Mouse (Mus musculus) C2C12 (cell line): Measurements from ENCODE around the gene Ndufs6. TPM values are rescaled to one million over a fixed set of nuclear protein-coding genes. Genes with fewer than 3 reads are reported as not detected.

Experiments
- H3K27me3 ChIP-seq: one replicate; pipeline ENCODE4 v1.6.1; 2011; ENCODE audit not compliant: control insufficient read depth, insufficient read depth, insufficient read length
- H3K36me3 ChIP-seq: one replicate; pipeline ENCODE4 v1.6.1; 2011; ENCODE audit not compliant: control insufficient read depth, insufficient read depth
- H3K4me3 ChIP-seq: one replicate; pipeline ENCODE4 v1.5.1; 2011; ENCODE audit warnings: mild to moderate bottlenecking, control low read depth; ENCODE audit not compliant: poor library complexity, insufficient read depth, severe bottlenecking
- H3K79me2 ChIP-seq: one replicate; pipeline ENCODE4 v1.6.1; 2011; ENCODE audit not compliant: control insufficient read depth, insufficient read depth
- H3K79me3 ChIP-seq: one replicate; pipeline ENCODE4 v1.6.1; 2011; ENCODE audit warnings: low read depth, control low read depth
- H3ac ChIP-seq: one replicate; pipeline ENCODE3; 2011; ENCODE audit warnings: low read depth; ENCODE audit not compliant: control insufficient read depth, insufficient read length
- CEBPB ChIP-seq: IDR thresholded peaks from one replicate; pipeline ENCODE4 v1.6.1; 2011; ENCODE audit warnings: low read depth, mild to moderate bottlenecking, control low read depth, moderate library complexity
- CTCF ChIP-seq: IDR thresholded peaks from one replicate; pipeline ENCODE4 v1.5.1; 2011; ENCODE audit not compliant: control insufficient read depth, insufficient read depth, insufficient read length
- FOSL1 ChIP-seq: IDR thresholded peaks from one replicate; pipeline ENCODE4 v1.8.0; 2011; ENCODE audit warnings: mild to moderate bottlenecking, low read length; ENCODE audit not compliant: poor library complexity, insufficient read depth, severe bottlenecking
- MAX ChIP-seq: IDR thresholded peaks from one replicate; pipeline ENCODE4 v1.6.1; 2011; ENCODE audit warnings: mild to moderate bottlenecking, control low read depth
- MYOD1 ChIP-seq: IDR thresholded peaks from one replicate; pipeline ENCODE4 v1.6.1; 2011; ENCODE audit warnings: low read depth; ENCODE audit not compliant: control insufficient read depth, insufficient read length
- MYOG ChIP-seq: IDR thresholded peaks from one replicate; pipeline ENCODE4 v1.6.1; 2011; ENCODE audit not compliant: control insufficient read depth, insufficient read length; ENCODE audit errors: extremely low read depth
- USF1 ChIP-seq: IDR thresholded peaks from one replicate; pipeline ENCODE4 v1.6.1; 2011; ENCODE audit warnings: low read depth, mild to moderate bottlenecking, control low read depth, moderate library complexity
- polyA plus RNA-seq: library from polyadenylated mRNA; unstranded; fragments of >200 nt; fragmentation: generic; extraction: Trizol; gene quantifications from one replicate; pipeline ENCODE4 v1.2.1, GENCODE M21; 2012; ENCODE audit warnings: missing spikeins

Ndufs6 gene
- polyA plus RNA-seq, 1 experiment: 288 TPM

DNA sequence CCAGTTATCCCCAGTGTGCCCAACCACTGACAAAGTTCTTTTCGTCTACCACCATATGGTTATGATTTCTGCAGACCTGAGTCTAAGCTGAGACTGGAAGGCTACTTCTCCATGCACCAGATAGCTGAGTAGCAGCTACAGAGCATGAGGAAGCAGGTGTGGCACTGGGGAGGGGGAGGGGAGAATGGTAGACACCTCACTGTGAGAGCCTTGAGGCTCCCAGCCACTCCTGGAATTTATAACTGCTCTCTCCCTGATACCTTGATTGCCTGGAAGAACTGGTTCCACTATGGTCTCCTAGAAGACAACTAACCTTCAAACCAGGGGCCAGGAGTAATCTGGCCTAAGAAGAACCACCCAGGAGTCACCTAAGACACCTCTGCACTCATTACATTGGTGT lies 49.1 kb downstream of the Ndufs6 start:
- no peak overlapping the region for H3K4me3 ChIP-seq
- no peak for TF ChIP-seq CEBPB
- TF ChIP-seq USF1: no peak
- no peak for TF ChIP-seq MYOD1
- TF ChIP-seq MAX: no peak
- TF ChIP-seq CTCF: no peak
- TF ChIP-seq MYOG: no peak
- TF ChIP-seq FOSL1: no peak

DNA sequence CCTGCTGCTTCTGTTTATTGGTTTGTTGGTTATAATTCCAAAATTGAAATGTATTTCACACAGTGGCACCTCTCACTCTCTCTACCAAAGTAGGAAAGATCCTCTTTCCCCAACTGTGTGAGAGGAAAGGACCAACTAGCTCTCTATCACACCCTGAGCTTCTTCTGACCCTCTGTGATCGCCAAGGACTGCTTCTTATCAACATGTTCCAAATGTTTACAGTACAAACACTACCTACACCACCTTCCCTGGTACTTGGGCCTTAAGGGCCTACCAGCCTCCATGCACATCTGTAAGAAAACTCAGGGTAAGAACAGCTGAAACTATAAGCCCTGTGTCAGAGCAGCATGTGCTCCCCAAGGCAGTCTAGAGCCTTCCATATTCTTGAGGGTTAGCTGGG lies 50.5 kb downstream of the Ndufs6 start:
- Histone ChIP-seq H3K79me3 (no peaks in the 10 kb centered on the region), H3K27me3 (peaks cover 5% of the 10 kb centered on the region), H3K79me2 (no peaks in the 10 kb centered on the region), H3K36me3 (no peaks in the 10 kb centered on the region), H3ac (no peak overlapping the region), H3K4me3 (no peak overlapping the region)
- TF ChIP-seq CEBPB: no peak
- TF ChIP-seq MYOG: no peak
- no peak for TF ChIP-seq CTCF
- TF ChIP-seq MYOD1: no peak
- TF ChIP-seq USF1: no peak

More for the DNA sequence above, 49.1 kb downstream of the Ndufs6 start:
- no peaks in the 10 kb centered on the region for H3K79me3 ChIP-seq
- H3K36me3 ChIP-seq: no peaks in the 10 kb centered on the region
- H3K27me3 ChIP-seq: no peaks in the 10 kb centered on the region
- no peaks in the 10 kb centered on the region for H3K79me2 ChIP-seq
- no peak overlapping the region for H3ac ChIP-seq

DNA sequence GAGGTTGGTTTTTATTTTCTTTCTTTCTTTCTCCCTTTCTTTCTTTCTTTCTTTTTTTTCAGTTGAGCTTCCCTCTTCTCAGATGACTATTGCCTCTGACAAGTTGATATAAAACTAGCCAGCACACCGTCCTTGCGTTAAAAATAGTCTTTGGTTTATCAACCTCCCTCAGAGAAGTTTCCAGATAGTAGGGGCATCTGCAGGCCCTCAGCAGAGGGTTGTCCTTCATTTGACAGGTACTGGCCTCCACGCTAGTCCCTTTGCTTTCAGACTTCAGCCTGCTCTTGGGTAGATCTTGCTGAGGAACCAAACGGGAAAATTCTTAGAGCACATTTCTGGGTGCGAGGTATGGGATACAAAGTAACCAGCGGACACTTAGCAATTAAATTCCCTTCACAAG lies 51.0 kb downstream of the Ndufs6 start:
- H3ac ChIP-seq: no peak overlapping the region
- no peaks in the 10 kb centered on the region for H3K36me3 ChIP-seq
- H3K27me3 ChIP-seq: peaks cover 9% of the 10 kb centered on the region
- no peak for TF ChIP-seq MYOD1
- TF ChIP-seq MAX: no peak
- no peak for TF ChIP-seq CTCF
- no peak for TF ChIP-seq USF1
- TF ChIP-seq MYOG: no peak
- no peak for TF ChIP-seq CEBPB
- TF ChIP-seq FOSL1: no peak
- H3K79me3 ChIP-seq: no peaks in the 10 kb centered on the region
- H3K79me2 ChIP-seq: no peaks in the 10 kb centered on the region
- H3K4me3 ChIP-seq: no peak overlapping the region

DNA sequence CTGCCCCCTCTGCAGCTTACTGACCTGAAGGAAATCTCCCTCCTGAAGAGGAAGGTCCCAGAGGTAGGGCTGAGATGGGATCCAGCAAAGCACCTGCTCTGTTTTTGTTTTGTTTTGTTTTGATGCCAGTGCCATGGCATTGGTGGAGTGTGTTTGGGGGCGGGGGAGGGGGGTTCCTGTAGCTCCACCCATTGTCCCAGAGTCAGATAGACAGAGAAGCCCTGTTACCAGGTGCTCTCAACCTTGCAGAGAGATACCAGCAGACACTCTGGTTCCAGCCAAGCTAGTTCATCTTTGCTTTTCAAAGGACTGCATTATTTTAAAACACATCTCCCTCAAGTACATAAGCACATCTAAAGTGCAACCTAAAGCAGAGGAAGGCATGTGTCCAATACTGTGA lies 54.8 kb downstream of the Ndufs6 start:
- TF ChIP-seq FOSL1 (no peak), CEBPB (no peak), CTCF (no peak), USF1 (no peak), MAX (no peak), MYOD1 (no peak), MYOG (no peak)
- no peaks in the 10 kb centered on the region for H3K79me2 ChIP-seq

DNA sequence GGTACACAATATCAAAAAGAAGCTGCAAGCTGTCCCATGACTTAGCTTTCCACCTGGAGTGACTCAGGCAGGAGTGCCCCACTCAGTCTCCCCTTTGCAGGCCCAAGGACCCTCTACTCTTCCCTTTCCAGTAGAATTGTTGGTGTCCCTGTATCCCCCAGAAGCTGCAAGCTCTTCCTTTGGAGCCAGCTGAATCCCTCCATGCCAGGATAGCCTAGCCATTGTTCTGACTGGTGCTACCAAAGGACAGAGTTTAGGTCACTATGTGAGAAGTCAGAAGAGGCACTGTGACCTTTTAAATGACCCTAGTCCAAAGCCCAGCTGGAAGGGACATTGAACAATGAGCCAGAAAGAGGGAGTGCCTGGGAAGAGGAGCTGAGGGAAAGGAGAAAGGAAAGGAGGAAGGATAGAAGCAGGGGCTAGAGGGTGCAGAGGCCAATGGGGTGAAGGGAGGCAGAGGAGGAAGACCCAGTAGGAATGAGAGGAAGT lies 55.5 kb downstream of the Ndufs6 start:
- Histone ChIP-seq H3K79me2 (no peaks in the 10 kb centered on the region), H3K4me3 (no peak overlapping the region), H3ac (no peak overlapping the region), H3K27me3 (peaks cover 51% of the 10 kb centered on the region), H3K79me3 (no peaks in the 10 kb centered on the region), H3K36me3 (no peaks in the 10 kb centered on the region)
- TF ChIP-seq USF1 (no peak), FOSL1 (no peak), CTCF (no peak), MAX (no peak), MYOG (no peak), MYOD1 (no peak), CEBPB (no peak)

More for the DNA sequence above, 54.8 kb downstream of the Ndufs6 start:
- no peak overlapping the region for H3ac ChIP-seq
- H3K36me3 ChIP-seq: no peaks in the 10 kb centered on the region
- no peak overlapping the region for H3K4me3 ChIP-seq
- peaks cover 44% of the 10 kb centered on the region for H3K27me3 ChIP-seq
- H3K79me3 ChIP-seq: no peaks in the 10 kb centered on the region
